Mouse (Mus musculus) MEL (cell line): ENCODE results near the gene Epb41l2.

ENCODE experiments used
- CHD2 ChIP-seq: IDR thresholded peaks from 2 replicates; pipeline ENCODE4 v1.6.1; 2011; ENCODE audit warnings: low read length, improper control_type of control experiment
- CTCF ChIP-seq, 3 experiments: IDR thresholded peaks in 2 of 3; conservative IDR thresholded peaks in 1 of 3; 2 replicates each; pipeline ENCODE4 v1.5.1; 2011 to 2012; ENCODE audit warnings: low read length in 3 of 3, low read depth in 2 of 3, mild to moderate bottlenecking in 2 of 3, improper control_type of control experiment in 1 of 3, inconsistent platforms in 1 of 3, mixed read lengths in 1 of 3, moderate library complexity in 1 of 3; ENCODE audit not compliant: control insufficient read depth in 1 of 3, insufficient read depth in 1 of 3, poor library complexity in 1 of 3, severe bottlenecking in 1 of 3
- GATA1 ChIP-seq: IDR thresholded peaks from 2 replicates; pipeline ENCODE4 v1.6.1; 2011; ENCODE audit warnings: low read depth, low read length, improper control_type of control experiment
- NRF1 ChIP-seq: IDR thresholded peaks from 2 replicates; pipeline ENCODE4 v1.6.1; 2014; ENCODE audit warnings: low read depth, mild to moderate bottlenecking, inconsistent platforms, low read length, improper control_type of control experiment, moderate library complexity; ENCODE audit not compliant: poor library complexity, insufficient read depth, severe bottlenecking
- RAD21 ChIP-seq: IDR thresholded peaks from 2 replicates; pipeline ENCODE4 v1.6.1; 2011; ENCODE audit warnings: mild to moderate bottlenecking, low read depth, low read length, improper control_type of control experiment
- SIN3A ChIP-seq: IDR thresholded peaks from 2 replicates; pipeline ENCODE4 v1.6.1; 2012; ENCODE audit warnings: low read length, improper control_type of control experiment, inconsistent platforms
- SMC3 ChIP-seq: IDR thresholded peaks from 2 replicates; pipeline ENCODE4 v1.6.1; 2011; ENCODE audit warnings: low read depth, low read length, improper control_type of control experiment
- TAL1 ChIP-seq: IDR thresholded peaks from 2 replicates; pipeline ENCODE4 v1.6.1; 2012; ENCODE audit warnings: mild to moderate bottlenecking, inconsistent platforms, low read length, moderate library complexity, mixed read lengths
- TCF12 ChIP-seq: IDR thresholded peaks from 2 replicates; pipeline ENCODE4 v1.6.1; 2014; ENCODE audit warnings: low read depth, mild to moderate bottlenecking, inconsistent platforms, low read length, improper control_type of control experiment, moderate library complexity
- ZKSCAN1 ChIP-seq: IDR thresholded peaks from 2 replicates; pipeline ENCODE4 v1.6.1; 2012; ENCODE audit warnings: low read depth, mild to moderate bottlenecking, inconsistent platforms, low read length, improper control_type of control experiment, moderate library complexity
- ZNF384 ChIP-seq: IDR thresholded peaks from 2 replicates; pipeline ENCODE4 v1.6.1; 2012; ENCODE audit warnings: low read depth, mild to moderate bottlenecking, inconsistent platforms, low read length, improper control_type of control experiment

DNA sequence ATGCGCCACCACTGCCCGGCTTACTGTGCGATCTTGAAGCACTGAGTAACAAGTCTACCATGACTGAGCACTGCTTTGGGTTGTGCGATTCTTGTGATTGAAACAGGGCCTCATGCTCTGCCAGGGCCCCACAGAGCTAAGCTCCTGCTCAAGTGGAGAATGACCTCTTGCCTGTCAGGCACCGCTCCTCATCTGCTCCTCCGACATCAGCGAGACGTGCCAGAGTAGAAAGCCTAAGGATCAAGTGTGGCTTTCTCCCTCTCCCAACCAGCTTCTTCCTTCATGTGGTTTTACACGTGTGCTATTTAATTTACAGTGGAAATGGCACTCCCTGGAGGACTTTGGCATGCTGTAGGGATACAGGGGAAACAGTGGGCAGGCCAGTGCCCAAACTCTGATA, 10.1 kb downstream of the Epb41l2 start:
- TF ChIP-seq GATA1, result no peak
- no peak for TF ChIP-seq RAD21
- TF ChIP-seq TCF12, result no peak
- no peak for TF ChIP-seq CTCF (IDR thresholded peaks at IDR 0.05 in 2 of 3, conservative IDR thresholded peaks at IDR 0.05 in 1 of 3; ENCODE audit: control insufficient read depth in 1 of 3, insufficient read depth in 1 of 3, low read depth in 2 of 3, low read length in 3 of 3, poor library complexity in 1 of 3, severe bottlenecking in 1 of 3)
- TF ChIP-seq ZNF384, result no peak
- TF ChIP-seq ZKSCAN1, result no peak
- TF ChIP-seq TAL1, result no peak
- TF ChIP-seq SIN3A, result no peak
- TF ChIP-seq SMC3, result no peak
- no peak for TF ChIP-seq NRF1
- TF ChIP-seq CHD2, result no peak
